Mouse (Mus musculus) hindbrain, postnatal 0 days (tissue): Measurements from ENCODE around the gene Rab1a. TPM values are rescaled to one million over a fixed set of nuclear protein-coding genes. Genes with fewer than 3 reads are reported as not detected.

Experiments used
- ATAC-seq: fragments of 200-750 bp; cut with Nextera tagmentation; 2 replicates; pipeline ENCODE4 v1.8.0; 2017; ENCODE audit warnings: mild to moderate bottlenecking, moderate TSS enrichment, moderate library complexity
- DNase-seq: peaks from one replicate; pipeline ENCODE4 v3.0.0-alpha.2; 2015; ENCODE audit warnings: low spot score
- H3K27ac ChIP-seq: fragments of 300-500 bp; sonication (generic); 2 replicates; pipeline ENCODE4 v1.5.1; 2014; ENCODE audit warnings: mild to moderate bottlenecking
- H3K27me3 ChIP-seq: fragments of 300-500 bp; sonication (generic); 2 replicates; pipeline ENCODE4 v1.6.1; 2014; ENCODE audit warnings: low read length, mixed read lengths; ENCODE audit not compliant: insufficient read depth
- H3K36me3 ChIP-seq: fragments of 300-500 bp; sonication (generic); 2 replicates; pipeline ENCODE4 v1.6.1; 2014; ENCODE audit warnings: low read length, mixed read lengths; ENCODE audit not compliant: insufficient read depth
- H3K4me1 ChIP-seq: fragments of 300-500 bp; sonication (generic); 2 replicates; pipeline ENCODE4 v1.6.1; 2014; ENCODE audit warnings: antibody characterized with exemption, low read length, mixed read lengths; ENCODE audit not compliant: insufficient read depth
- H3K4me2 ChIP-seq: fragments of 300-500 bp; sonication (generic); 2 replicates; pipeline ENCODE4 v1.6.1; 2014; ENCODE audit warnings: low read depth, mild to moderate bottlenecking, low read length, moderate library complexity, mixed read lengths
- H3K4me3 ChIP-seq: fragments of 300-500 bp; sonication (generic); 2 replicates; pipeline ENCODE4 v1.5.1; 2014; ENCODE audit warnings: low read length
- H3K9ac ChIP-seq: fragments of 300-500 bp; sonication (generic); replicated peaks from 2 replicates; pipeline ENCODE4 v1.6.1; 2014; ENCODE audit warnings: mild to moderate bottlenecking, low read length, moderate library complexity, mixed read lengths
- H3K9me3 ChIP-seq: fragments of 300-500 bp; sonication (generic); 2 replicates; pipeline ENCODE4 v1.6.1; 2016; ENCODE audit warnings: low read length, mixed read lengths
- CTCF ChIP-seq: IDR thresholded peaks from 2 replicates; pipeline ENCODE4 v1.5.1; 2016; ENCODE audit warnings: antibody characterized with exemption, control low read depth, low read depth
- WGBS: fragments of 180-500 bp; shearing (Covaris S2); extraction: QIAGEN DNeasy Blood & Tissue Kit; methylation state at CpG from one replicate; pipeline ENCODE4 v1.1.7; 2014; 5-methylcytosine and 5-hydroxymethylcytosine counted together
- polyA plus RNA-seq: library from polyadenylated mRNA; unstranded; fragments of >200 nt; fragmentation: Nextera tagmentation; extraction: Ambion mirVana; gene quantifications from 2 replicates; pipeline ENCODE4 v1.2.1, GENCODE M21; 2015
- total RNA-seq: library from RNA; depleted of rRNA; stranded (reverse); fragments of >200 nt; gene quantifications from 2 replicates; pipeline ENCODE4 v1.2.3, GENCODE M21; 2014

The Rab1a gene
- total and polyA plus RNA-seq, 2 experiments from 2014 or later: 92.4 to 310 TPM

DNA sequence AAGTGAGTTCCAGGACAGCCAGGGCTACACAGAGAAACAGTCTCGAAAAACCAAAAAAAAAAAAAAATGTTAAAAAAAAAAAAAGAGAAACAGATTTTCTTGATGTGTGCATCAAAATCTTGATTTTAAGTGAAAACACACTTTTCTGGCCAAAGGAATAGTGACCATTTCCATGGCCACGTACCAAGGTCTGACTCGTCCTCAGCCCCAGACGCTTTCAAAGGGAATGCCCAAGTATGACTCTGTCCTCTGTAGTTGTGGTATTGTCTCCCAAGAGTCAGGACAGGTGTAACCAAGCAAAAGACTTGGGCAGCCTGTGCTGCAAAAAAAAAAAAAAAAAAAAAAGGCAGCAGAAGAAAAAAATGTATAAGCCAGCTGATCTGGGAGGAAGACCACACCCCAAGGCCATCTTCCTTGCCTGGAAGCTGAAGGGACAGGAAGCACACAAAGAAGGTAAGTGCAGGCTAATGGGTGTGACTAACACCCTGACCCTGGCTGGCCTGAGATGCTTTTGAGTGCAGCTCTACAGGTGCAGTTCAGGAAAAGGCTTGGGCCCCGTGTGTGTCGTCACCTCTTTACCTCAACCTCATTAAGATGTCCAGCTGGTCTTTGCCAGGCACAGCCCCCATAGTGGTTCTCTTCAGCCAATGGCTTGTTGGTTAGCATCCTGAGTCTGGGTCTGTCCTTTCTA, 41.3 kb downstream of the Rab1a start:
- Histone ChIP-seq H3K9me3 (no peaks in the 10 kb centered on the region), H3K4me1 (0 out of 2 replicates have a peak, but pooled peaks cover 5% of the 10 kb centered on the region), H3K27me3 (no peaks in the 10 kb centered on the region), H3K36me3 (peaks cover 31% of the 10 kb centered on the region), H3K4me3 (no peak overlapping the region), H3K27ac (no peak overlapping the region), H3K4me2 (no peak overlapping the region), H3K9ac (no peak overlapping the region)
- 90% methylated on average over 6 of the region's 6 CpGs for WGBS
- DNase-seq (no peak), ATAC-seq (no peak)
- no peak for TF ChIP-seq CTCF

DNA sequence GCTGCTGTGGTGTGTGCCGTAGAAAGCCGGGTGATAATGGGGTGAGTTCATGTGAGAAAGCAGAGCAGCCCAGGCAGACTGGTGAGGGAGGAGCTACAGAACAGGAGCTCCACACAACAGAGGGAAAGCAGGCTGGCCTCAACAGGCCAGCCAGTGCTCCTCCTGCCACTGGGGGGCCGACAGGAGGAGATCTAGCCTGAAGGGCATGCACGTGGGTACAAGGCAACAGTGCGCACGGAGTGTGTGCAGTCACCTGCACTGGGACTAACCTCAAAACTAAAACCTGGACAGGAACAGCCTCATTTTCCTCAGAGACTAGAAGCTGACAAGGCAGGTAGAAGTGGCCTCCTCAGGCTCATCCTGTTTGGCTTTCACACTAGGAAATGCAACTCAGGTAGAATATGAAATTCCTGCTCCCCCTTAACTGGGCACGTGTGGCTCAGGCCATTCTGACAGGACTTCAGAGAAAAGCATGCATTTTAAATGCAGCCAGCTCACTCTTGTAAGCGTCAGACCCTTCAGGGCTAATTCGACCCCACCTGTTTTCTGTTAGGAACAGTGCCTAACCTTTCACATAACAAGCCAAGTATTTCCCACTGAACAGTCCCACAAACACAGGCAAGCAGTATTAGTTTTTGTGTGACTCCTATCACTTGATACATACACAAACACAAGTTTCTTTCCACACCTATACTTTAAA, 42.1 kb downstream of the Rab1a start:
- Histone ChIP-seq H3K36me3 (peaks cover 31% of the 10 kb centered on the region), H3K4me1 (peaks cover 12% of the 10 kb centered on the region; the same call in 1 of the 2 replicates), H3K4me3 (no peak overlapping the region), H3K4me2 (no peak overlapping the region), H3K9ac (no peak overlapping the region), H3K27ac (no peak overlapping the region), H3K9me3 (no peaks in the 10 kb centered on the region), H3K27me3 (no peaks in the 10 kb centered on the region)
- WGBS: 44% methylated on average over 9 of the region's 9 CpGs
- peak; percentile 41 for TF ChIP-seq CTCF
- peak; percentile 46; the same call in 1 of the 2 replicates for ATAC-seq
- DNase-seq: no peak

DNA sequence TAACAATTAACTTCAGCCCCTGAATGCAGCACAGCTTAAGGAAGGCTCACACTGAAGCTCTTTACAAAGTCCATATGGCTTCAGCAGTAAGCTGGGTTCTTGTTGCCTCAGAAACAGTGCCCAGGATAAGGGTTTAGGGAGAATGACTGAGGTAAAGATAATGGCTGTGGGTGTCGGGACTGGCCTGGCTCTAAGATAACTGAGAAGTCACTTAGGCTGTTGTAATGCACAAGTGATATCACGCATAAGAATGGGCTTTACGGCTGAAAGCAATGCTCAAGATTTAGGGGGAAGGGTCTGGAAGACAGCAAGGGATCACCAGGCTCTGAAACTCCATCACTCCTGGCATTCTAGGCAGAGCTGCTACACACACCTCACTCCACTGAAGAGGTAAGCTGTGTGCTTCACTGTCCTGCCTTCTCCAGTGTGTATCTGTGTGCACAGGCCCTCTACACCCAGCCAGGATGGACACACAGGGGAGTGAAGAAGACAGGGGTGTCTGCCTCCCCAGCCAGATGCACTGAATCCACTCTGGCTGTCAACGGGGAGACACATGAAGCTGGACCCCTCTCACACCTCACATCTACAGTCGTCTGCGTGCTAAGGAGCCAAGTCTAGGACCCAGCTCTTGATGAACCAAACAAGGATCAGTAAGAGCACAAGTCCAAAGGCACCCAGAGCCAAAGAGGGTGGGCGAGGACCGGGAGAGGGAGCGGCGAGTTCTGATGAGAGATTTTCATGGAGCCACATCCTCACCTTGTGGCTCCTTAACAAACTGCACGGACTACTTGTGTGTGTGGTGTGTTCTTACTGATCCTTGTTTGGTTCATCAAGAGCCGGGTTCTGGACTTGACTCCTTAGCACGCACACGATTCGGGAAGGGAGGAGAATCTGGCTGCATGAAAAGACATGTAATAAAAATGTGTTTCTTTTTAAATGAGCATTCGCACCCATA, 43.4 kb downstream of the Rab1a start:
- no peaks in the 10 kb centered on the region for H3K9me3 ChIP-seq
- no peak for DNase-seq
- no peaks in the 10 kb centered on the region for H3K27me3 ChIP-seq
- no peak overlapping the region for H3K9ac ChIP-seq
- no peak overlapping the region for H3K4me2 ChIP-seq
- peak; percentile 47 for TF ChIP-seq CTCF
- ATAC-seq: no peak
- no peak overlapping the region for H3K27ac ChIP-seq
- H3K4me1 ChIP-seq: peaks cover 14% of the 10 kb centered on the region; the same call in 1 of the 2 replicates
- H3K36me3 ChIP-seq: peaks cover 19% of the 10 kb centered on the region
- 79% methylated on average over 16 of the region's 16 CpGs for WGBS
- H3K4me3 ChIP-seq: no peak overlapping the region

DNA sequence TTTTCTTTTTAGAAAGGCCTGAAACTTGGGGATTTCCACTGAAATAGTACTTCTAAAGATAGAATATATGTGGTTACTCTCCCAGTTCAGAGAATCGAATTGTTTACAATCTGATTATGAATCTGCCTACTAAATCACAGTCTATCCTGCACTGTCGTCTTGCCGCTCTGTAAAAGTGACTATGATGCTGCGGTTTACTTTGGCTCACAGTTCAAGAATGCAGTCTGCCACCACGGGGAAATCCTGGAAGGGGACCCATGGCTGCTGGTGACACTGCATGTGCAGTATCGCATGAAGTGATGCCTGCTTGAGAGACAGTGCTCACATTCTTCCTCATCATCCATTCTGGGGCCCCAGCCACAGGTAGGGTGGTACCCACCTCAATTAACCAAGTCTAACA, 44.1 kb downstream of the Rab1a start:
- no peak overlapping the region for H3K4me3 ChIP-seq
- no peak overlapping the region for H3K9ac ChIP-seq
- H3K36me3 ChIP-seq: peaks cover 13% of the 10 kb centered on the region
- 88% methylated on average over 6 of the region's 6 CpGs for WGBS
- H3K4me1 ChIP-seq: peaks cover 14% of the 10 kb centered on the region; the same call in 1 of the 2 replicates
- H3K9me3 ChIP-seq: no peaks in the 10 kb centered on the region
- no peak overlapping the region for H3K4me2 ChIP-seq
- TF ChIP-seq CTCF: no peak
- no peak for DNase-seq
- no peak overlapping the region for H3K27ac ChIP-seq
- no peaks in the 10 kb centered on the region for H3K27me3 ChIP-seq
- ATAC-seq: no peak

DNA sequence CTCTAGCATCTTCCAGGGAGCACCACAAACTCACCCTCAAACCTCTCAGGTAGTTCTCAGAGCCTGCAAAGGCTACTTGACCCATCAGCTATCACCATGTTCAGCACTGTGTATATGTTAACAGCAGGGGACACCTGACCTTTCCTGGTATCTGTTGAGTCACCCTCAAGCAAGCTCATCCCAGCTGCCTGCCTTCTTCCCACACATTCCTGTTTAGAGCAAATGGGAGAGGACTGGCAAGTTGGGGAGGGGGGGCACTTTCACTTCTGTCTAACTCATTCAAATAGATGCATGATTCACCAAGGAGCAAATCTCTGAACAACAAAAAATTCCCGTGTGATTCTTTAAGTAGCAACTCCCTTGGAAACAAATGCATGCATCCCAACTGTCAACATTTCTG, 45.4 kb downstream of the Rab1a start:
- WGBS: 46% methylated on average over 1 of the region's 1 CpGs

DNA sequence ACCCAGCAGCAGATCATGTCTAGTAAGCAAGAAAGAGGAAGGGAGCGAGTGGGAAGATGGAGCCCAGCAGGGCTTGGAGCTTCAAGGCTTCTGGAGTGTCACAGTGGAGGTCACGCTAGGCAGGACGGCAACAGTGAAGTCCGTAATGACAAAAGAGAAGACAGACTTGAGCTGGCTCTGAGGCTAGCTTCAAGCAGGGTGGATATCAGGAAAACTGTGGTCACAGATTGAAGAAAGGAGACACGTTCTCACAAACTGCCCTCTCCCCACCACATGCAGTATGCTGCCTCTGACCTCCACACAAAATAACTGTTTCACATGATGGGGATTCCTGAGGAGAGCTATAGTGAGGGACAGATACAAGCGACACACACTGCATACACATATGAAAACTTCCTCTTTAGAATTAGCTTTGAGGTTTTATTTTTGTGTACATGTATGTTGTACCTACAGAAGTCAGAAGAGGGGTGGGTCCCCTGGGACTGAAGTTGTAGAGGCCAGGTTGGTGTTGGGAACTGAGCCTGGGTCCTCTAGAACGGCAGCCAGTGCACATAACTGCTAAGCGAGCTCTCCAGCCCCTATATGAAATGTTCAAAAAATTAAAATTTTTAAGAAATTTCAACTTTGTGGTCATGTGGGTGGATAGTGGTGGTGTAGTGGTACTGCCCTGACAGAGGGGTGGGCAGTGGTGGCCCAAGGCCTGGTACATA, 46.1 kb downstream of the Rab1a start:
- H3K9ac ChIP-seq: no peak overlapping the region

More for the DNA sequence above, 45.4 kb downstream of the Rab1a start:
- no peaks in the 10 kb centered on the region for H3K27me3 ChIP-seq
- no peak for DNase-seq
- 0 out of 2 replicates have a peak, but pooled peaks cover 4% of the 10 kb centered on the region for H3K36me3 ChIP-seq
- ATAC-seq: no peak
- H3K4me1 ChIP-seq: peaks cover 14% of the 10 kb centered on the region; the same call in 1 of the 2 replicates
- H3K4me2 ChIP-seq: no peak overlapping the region
- TF ChIP-seq CTCF: no peak
- H3K4me3 ChIP-seq: no peak overlapping the region
- no peaks in the 10 kb centered on the region for H3K9me3 ChIP-seq
- H3K27ac ChIP-seq: no peak overlapping the region
- no peak overlapping the region for H3K9ac ChIP-seq

More for the DNA sequence above, 46.1 kb downstream of the Rab1a start:
- no peaks in the 10 kb centered on the region for H3K9me3 ChIP-seq
- peaks cover 14% of the 10 kb centered on the region; the same call in 1 of the 2 replicates for H3K4me1 ChIP-seq
- no peaks in the 10 kb centered on the region for H3K36me3 ChIP-seq
- H3K27ac ChIP-seq: no peak overlapping the region
- no peak overlapping the region for H3K4me3 ChIP-seq
- WGBS: 69% methylated on average over 8 of the region's 8 CpGs
- DNase-seq (no peak), ATAC-seq (no peak)
- H3K27me3 ChIP-seq: no peaks in the 10 kb centered on the region
- H3K4me2 ChIP-seq: peak overlapping the region; percentile 96
- no peak for TF ChIP-seq CTCF
